Mouse (Mus musculus): ENCODE results near the gene Gzmc. TPM values are rescaled to one million over a fixed set of nuclear protein-coding genes. Genes with fewer than 3 reads are reported as not detected.

Gzmc gene
- polyA plus RNA-seq (2015; fragmentation: Nextera tagmentation; extraction: Ambion mirVana) = not detected in 2 replicates

GRCm38 (mm10) chr14:56234556-56234955 lies at the start of gene Gzmc:
Gzmc (minus strand) TSS chr14:56234656.

DNA sequence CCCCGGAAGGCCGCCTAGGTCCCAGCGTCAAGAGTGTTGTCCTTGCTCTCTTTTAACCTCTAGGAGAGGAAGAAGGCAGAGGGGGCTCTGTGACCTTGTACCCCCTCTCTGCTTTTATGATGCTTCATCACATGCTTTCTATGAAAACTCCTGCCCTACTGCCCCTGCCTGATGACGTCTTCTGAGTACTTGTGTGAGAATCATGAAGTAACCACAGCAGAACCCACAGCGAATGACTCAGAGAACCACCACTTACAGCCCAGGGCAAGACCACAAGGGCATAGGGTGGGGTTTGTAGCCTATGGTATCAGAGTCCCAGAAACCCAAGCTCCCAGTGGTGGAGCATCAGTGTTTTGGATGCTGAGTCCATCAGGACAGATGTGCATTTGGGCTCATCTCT lies 27.7 kb upstream of the Gzmc start, which contains the start of gene Gzmb:
Gzmb (minus strand) TSS at position 108 of the 400 bp plus-strand sequence.

DNA sequence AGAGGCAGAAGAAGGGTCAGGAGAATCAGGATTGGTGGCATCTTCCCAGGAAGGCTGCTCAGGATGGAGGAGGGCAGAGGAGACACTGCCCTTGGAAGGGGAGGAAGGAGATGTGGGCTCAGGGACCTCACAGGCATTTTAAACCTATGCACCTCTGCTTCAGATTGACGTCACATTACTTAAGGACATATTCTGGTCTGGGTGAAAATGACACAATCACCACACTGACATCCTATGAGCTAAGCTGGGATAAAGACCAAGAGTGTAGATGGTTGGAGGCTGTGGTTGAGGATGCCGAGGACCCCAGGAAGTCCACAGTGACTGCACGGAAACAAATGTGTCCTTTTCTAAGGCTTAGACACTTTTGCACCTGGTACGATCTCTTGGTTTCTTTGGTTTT lies 23.1 kb downstream of the Gzmc start, which contains the start of gene Gzmf:
Gzmf (minus strand) TSS at position 101 of the 400 bp plus-strand sequence.

Other genes with a start within 250 kb of the Gzmc start
- not detected in 2 replicates for gene Mcpt1, start 216.7 kb downstream of the Gzmc start, polyA plus RNA-seq (2015; fragmentation: Nextera tagmentation; extraction: Ambion mirVana)
- not detected in 2 replicates for gene Mcpt9, start 204.2 kb downstream of the Gzmc start, polyA plus RNA-seq (2015; fragmentation: Nextera tagmentation; extraction: Ambion mirVana)
- 0.25 TPM in 1 of 2 replicates, not detected in the other for gene Mcpt2, start 192.6 kb downstream of the Gzmc start, polyA plus RNA-seq (2015; fragmentation: Nextera tagmentation; extraction: Ambion mirVana)
- 1.1 and 2.1 TPM in 2 replicates for gene Mcpt4, start 172.3 kb downstream of the Gzmc start, polyA plus RNA-seq (2015; fragmentation: Nextera tagmentation; extraction: Ambion mirVana)
- 0.16 TPM in 1 of 2 replicates, not detected in the other for gene Mcpt8, start 149.4 kb downstream of the Gzmc start, polyA plus RNA-seq (2015; fragmentation: Nextera tagmentation; extraction: Ambion mirVana)
- 0.17 and 0.27 TPM in 2 replicates for gene Ctsg, start 132.1 kb downstream of the Gzmc start, polyA plus RNA-seq (2015; fragmentation: Nextera tagmentation; extraction: Ambion mirVana)
- gene Gzme, start 114.0 kb downstream of the Gzmc start, polyA plus RNA-seq (2015; fragmentation: Nextera tagmentation; extraction: Ambion mirVana) = not detected in 2 replicates
- not detected in 2 replicates for gene Gzmd, start 102.0 kb downstream of the Gzmc start, polyA plus RNA-seq (2015; fragmentation: Nextera tagmentation; extraction: Ambion mirVana)
- not detected in 2 replicates for gene Gzmg, start 75.1 kb downstream of the Gzmc start, polyA plus RNA-seq (2015; fragmentation: Nextera tagmentation; extraction: Ambion mirVana)
- not detected in 2 replicates for gene Gzmn, start 60.1 kb downstream of the Gzmc start, polyA plus RNA-seq (2015; fragmentation: Nextera tagmentation; extraction: Ambion mirVana)
- not detected in 2 replicates for gene Gzmf, start 23.2 kb downstream of the Gzmc start, polyA plus RNA-seq (2015; fragmentation: Nextera tagmentation; extraction: Ambion mirVana)
- gene Gzmb, start 27.6 kb upstream of the Gzmc start, polyA plus RNA-seq (2015; fragmentation: Nextera tagmentation; extraction: Ambion mirVana) = 0.08 TPM in 1 of 2 replicates, not detected in the other
- gene Atp12a, start 130.4 kb upstream of the Gzmc start, polyA plus RNA-seq (2015; fragmentation: Nextera tagmentation; extraction: Ambion mirVana) = 0.11 and 0.42 TPM in 2 replicates
- 1.3 and 1.5 TPM in 2 replicates for gene Rnf17, start 167.9 kb upstream of the Gzmc start, polyA plus RNA-seq (2015; fragmentation: Nextera tagmentation; extraction: Ambion mirVana)

Data from urinary bladder, postnatal 0 days (tissue).